Mouse (Mus musculus): ENCODE results near the gene Hist2h2be. TPM values are rescaled to one million over a fixed set of nuclear protein-coding genes. Genes with fewer than 3 reads are reported as not detected.

Hist2h2be gene
- total and polyA plus RNA-seq, 2 experiments from 2014 or later, result 2.9 to 12.7 TPM

DNA sequence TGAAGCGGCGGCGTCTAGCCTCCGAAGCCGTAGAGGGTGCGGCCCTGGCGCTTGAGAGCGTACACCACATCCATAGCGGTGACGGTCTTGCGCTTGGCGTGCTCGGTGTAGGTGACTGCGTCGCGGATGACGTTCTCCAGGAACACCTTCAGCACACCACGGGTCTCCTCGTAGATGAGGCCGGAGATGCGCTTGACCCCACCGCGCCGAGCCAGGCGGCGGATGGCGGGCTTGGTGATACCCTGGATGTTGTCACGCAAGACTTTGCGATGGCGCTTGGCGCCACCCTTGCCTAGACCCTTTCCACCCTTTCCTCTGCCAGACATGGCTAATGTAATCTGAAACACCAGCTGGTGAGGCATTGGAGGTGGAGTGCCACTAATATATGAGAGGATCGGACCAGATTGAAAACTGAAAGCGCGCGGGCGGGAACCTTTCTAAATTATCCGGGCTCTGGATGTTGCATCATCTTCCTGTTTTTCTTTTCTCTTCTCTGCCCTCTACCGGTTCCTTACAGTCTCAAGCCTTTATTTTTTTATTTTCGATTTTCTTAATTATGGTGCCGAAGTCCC is 42.1 kb downstream of the Hist2h2be start, which contains the start of gene Hist2h4:
Gene Hist2h4, minus strand, starts transcription at position 333 of the 572 bp plus-strand sequence.
- H3K27me3 ChIP-seq (ENCODE audit: insufficient read depth, low read length), result no peaks in the 10 kb centered on the region
- no peaks in the 10 kb centered on the region for H3K9me3 ChIP-seq (ENCODE audit: low read length)
- WGBS, result under 1% methylated on average over 39 of the region's 40 CpGs
- peak within 1 kb of the TSS; percentile 58 for H3K4me3 ChIP-seq (ENCODE audit: low read depth, low read length)
- ATAC-seq (ENCODE audit: low FRiP score) (peak; percentile 87), DNase-seq (ENCODE audit: low spot score) (peak; percentile 97)
- peaks cover 3% of the 10 kb centered on the region for H3K4me1 ChIP-seq (ENCODE audit: insufficient read depth, low read length)
- peak within 1 kb of the TSS; percentile 83 for H3K9ac ChIP-seq (replicated peaks; ENCODE audit: low read length, poor library complexity, severe bottlenecking)
- TF ChIP-seq CTCF (IDR thresholded peaks at IDR 0.05), result peak; percentile 77
- H3K36me3 ChIP-seq (ENCODE audit: insufficient read depth, low read length), result no peaks in the 10 kb centered on the region
- peak within 1 kb of the TSS; percentile 77 for H3K4me2 ChIP-seq (ENCODE audit: low read depth, low read length, poor library complexity, severe bottlenecking)
- peak within 1 kb of the TSS; percentile 97 for H3K27ac ChIP-seq (ENCODE audit: low read depth, low read length)

DNA sequence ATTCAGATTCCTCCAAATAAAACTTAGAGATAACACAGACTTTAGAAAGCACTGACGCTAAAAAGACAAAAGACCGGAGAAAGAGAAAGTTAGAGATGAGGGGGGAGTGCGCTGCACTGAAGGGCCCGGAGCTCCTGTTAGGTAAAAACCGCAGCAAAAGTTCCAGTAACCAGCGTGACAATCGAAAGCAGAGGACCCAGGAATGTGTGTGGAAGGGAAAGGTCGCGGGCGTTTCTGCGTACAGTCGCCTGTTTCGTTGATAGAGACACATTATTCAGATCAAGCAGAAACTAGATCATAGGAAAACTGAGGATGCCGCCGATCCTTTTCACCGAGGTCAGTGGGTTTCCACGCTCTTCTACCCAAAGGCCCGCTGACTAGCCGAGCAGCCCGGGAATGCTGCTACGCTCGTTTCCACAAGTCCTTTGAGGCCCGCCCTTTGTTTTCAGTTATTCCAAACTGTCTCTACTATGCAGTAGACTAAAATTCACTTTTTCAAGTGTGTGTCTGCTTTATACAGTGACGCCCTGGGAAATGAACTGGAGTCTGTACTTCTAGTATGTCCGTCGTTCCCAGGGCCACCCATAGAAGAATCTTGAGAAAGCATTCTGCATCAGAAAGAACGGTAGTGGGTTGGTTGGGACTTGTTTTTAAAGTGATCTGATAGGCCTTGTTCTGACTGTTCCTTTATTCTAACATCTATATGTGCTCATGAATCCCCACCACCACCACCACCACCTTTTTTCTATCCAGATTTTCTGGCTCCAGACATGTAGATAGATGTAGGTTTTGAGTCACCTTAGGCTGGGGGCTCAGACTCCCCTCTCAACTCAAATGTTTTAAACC is 42.9 kb downstream of the Hist2h2be start:
- WGBS, result 4% methylated on average over 27 of the region's 27 CpGs
- peak overlapping the region; percentile 58 for H3K4me3 ChIP-seq (ENCODE audit: low read depth, low read length)
- H3K36me3 ChIP-seq (ENCODE audit: insufficient read depth, low read length), result no peaks in the 10 kb centered on the region
- DNase-seq (ENCODE audit: low spot score) (peak; percentile 53), ATAC-seq (ENCODE audit: low FRiP score) (no peak)
- no peaks in the 10 kb centered on the region for H3K27me3 ChIP-seq (ENCODE audit: insufficient read depth, low read length)
- H3K27ac ChIP-seq (ENCODE audit: low read depth, low read length), result peak overlapping the region; percentile 97
- H3K4me2 ChIP-seq (ENCODE audit: low read depth, low read length, poor library complexity, severe bottlenecking), result peak overlapping the region; percentile 77
- no peaks in the 10 kb centered on the region for H3K9me3 ChIP-seq (ENCODE audit: low read length)
- H3K4me1 ChIP-seq (ENCODE audit: insufficient read depth, low read length), result peaks cover 5% of the 10 kb centered on the region
- TF ChIP-seq CTCF (IDR thresholded peaks at IDR 0.05), result no peak
- H3K9ac ChIP-seq (replicated peaks; ENCODE audit: low read length, poor library complexity, severe bottlenecking), result peak overlapping the region; percentile 51

GRCm38 (mm10) chr3:96264404-96264949 is 43.6 kb downstream of the Hist2h2be start:
- H3K36me3 ChIP-seq (ENCODE audit: insufficient read depth, low read length), result no peaks in the 10 kb centered on the region
- ATAC-seq (ENCODE audit: low FRiP score) (no peak), DNase-seq (ENCODE audit: low spot score) (no peak)
- peak overlapping the region; percentile 77 for H3K4me2 ChIP-seq (ENCODE audit: low read depth, low read length, poor library complexity, severe bottlenecking)
- peak overlapping the region; percentile 97; the same call in 1 of the 2 replicates for H3K27ac ChIP-seq (ENCODE audit: low read depth, low read length)
- no peak for TF ChIP-seq CTCF (IDR thresholded peaks at IDR 0.05)
- 66% methylated on average over 7 of the region's 7 CpGs for WGBS
- H3K27me3 ChIP-seq (ENCODE audit: insufficient read depth, low read length), result no peaks in the 10 kb centered on the region
- H3K9ac ChIP-seq (replicated peaks; ENCODE audit: low read length, poor library complexity, severe bottlenecking), result 0 out of 2 replicates have a peak overlapping the region, but pooled peaks have one; percentile 51
- peaks cover 5% of the 10 kb centered on the region for H3K4me1 ChIP-seq (ENCODE audit: insufficient read depth, low read length)
- H3K9me3 ChIP-seq (ENCODE audit: low read length), result no peaks in the 10 kb centered on the region
- no peak overlapping the region for H3K4me3 ChIP-seq (ENCODE audit: low read depth, low read length)

- ATAC-seq (ENCODE audit: low FRiP score), result no peak
- no peaks in the 10 kb centered on the region for H3K36me3 ChIP-seq (ENCODE audit: insufficient read depth, low read length)
- no peak overlapping the region for H3K4me3 ChIP-seq (ENCODE audit: low read depth, low read length)
- DNase-seq (ENCODE audit: low spot score), result no peak
- no peak overlapping the region for H3K9ac ChIP-seq (replicated peaks; ENCODE audit: low read length, poor library complexity, severe bottlenecking)
- peaks cover 5% of the 10 kb centered on the region for H3K4me1 ChIP-seq (ENCODE audit: insufficient read depth, low read length)
- H3K27me3 ChIP-seq (ENCODE audit: insufficient read depth, low read length), result no peaks in the 10 kb centered on the region
- no peak overlapping the region for H3K27ac ChIP-seq (ENCODE audit: low read depth, low read length)
- no peaks in the 10 kb centered on the region for H3K9me3 ChIP-seq (ENCODE audit: low read length)
- WGBS, result 90% methylated on average over 8 of the region's 8 CpGs
- no peak for TF ChIP-seq CTCF (IDR thresholded peaks at IDR 0.05)
- no peak overlapping the region for H3K4me2 ChIP-seq (ENCODE audit: low read depth, low read length, poor library complexity, severe bottlenecking)
Observed at GRCm38 (mm10) chr3:96266132-96266710, 45.3 kb downstream of the Hist2h2be start.

- H3K27me3 ChIP-seq (ENCODE audit: insufficient read depth, low read length), result no peaks in the 10 kb centered on the region
- no peak overlapping the region for H3K9ac ChIP-seq (replicated peaks; ENCODE audit: low read length, poor library complexity, severe bottlenecking)
- H3K4me1 ChIP-seq (ENCODE audit: insufficient read depth, low read length), result peaks cover 5% of the 10 kb centered on the region
- H3K4me2 ChIP-seq (ENCODE audit: low read depth, low read length, poor library complexity, severe bottlenecking), result peak overlapping the region; percentile 48
- H3K27ac ChIP-seq (ENCODE audit: low read depth, low read length), result no peak overlapping the region; the same call in 1 of the 2 replicates
- no peak for TF ChIP-seq CTCF (IDR thresholded peaks at IDR 0.05)
- no peak overlapping the region for H3K4me3 ChIP-seq (ENCODE audit: low read depth, low read length)
- ATAC-seq (ENCODE audit: low FRiP score) (no peak), DNase-seq (ENCODE audit: low spot score) (no peak)
- no peaks in the 10 kb centered on the region for H3K9me3 ChIP-seq (ENCODE audit: low read length)
- WGBS, result 78% methylated on average over 4 of the region's 4 CpGs
- H3K36me3 ChIP-seq (ENCODE audit: insufficient read depth, low read length), result no peaks in the 10 kb centered on the region
Observed at GRCm38 (mm10) chr3:96267541-96267940, 46.6 kb downstream of the Hist2h2be start.
